Comparison of ENCODE assay signal across 13 mouse cellular contexts in the genomic region with DNA sequence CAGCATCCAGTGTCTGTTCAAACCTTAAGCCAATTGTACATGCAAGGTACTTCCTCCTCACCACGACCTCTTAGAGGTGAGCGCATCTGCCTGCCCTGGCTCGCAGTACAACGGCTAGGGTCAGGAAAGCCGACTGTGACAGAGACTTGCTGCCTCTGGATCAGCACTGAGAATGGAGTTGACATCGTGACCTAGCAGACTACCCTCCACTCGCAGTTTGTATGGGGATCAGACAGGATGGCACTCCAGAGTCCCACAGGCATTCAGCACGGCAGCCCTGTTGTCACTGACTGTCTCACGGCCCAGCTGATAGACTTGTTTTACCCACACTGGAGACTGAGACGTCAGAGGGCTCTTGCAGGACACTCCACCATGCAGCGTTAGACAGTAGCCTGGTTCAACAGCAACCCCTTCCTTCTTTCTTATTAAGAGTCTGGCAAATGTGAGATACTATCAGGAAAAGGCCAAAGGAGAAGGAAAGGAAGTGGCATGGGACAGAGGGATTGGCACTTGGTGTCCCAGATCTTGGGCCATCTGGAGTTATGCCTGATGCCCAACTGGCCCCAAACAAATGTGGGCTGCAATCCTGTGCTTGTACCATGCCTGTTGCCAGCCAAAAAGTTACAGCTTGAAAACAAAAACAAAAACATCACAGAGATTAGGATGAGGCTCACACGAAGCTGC. TPM values are rescaled to one million over a fixed set of nuclear protein-coding genes. Genes with fewer than 3 reads are reported as not detected.
A peak's percentile ranks its signal among the peaks of the same experiment; 100 is the strongest.
DNase-seq lines count a peak whose midpoint lies in the region; ATAC-seq and TF ChIP-seq lines count a peak whose summit lies in the region.
"Had no signal": no experiment of that assay in that cellular context is flagged by ENCODE, and none has a peak within 500 bp of the region (broad histone marks: within the 10 kb centered on the region; RNA-seq: fewer than 3 reads in every experiment).

No protein-coding gene starts in this region.

- no peak overlapping the region for H3K9ac ChIP-seq in hindbrain, postnatal 0 days (replicated peaks; ENCODE audit: low read length)
- H3K9ac ChIP-seq in hindbrain, embryonic 14.5 days: no peak overlapping the region
- H3K9ac ChIP-seq: lung, embryonic 15.5 days had no signal

- H3K27ac ChIP-seq in hindbrain, postnatal 0 days: 0 out of 2 replicates have a peak overlapping the region, but pooled peaks have one; percentile 20
- no peak overlapping the region for H3K27ac ChIP-seq in hindbrain, embryonic 14.5 days
- peak overlapping the region; percentile 98 for H3K27ac ChIP-seq in thymus, adult 2 months (ENCODE audit: control insufficient read depth, insufficient read depth, low read length)
- H3K27ac ChIP-seq: lung, embryonic 15.5 days; midbrain, embryonic 10.5 days had no signal

- TF ChIP-seq POLR2A in thymus, adult 2 months (IDR thresholded peaks at IDR 0.05; ENCODE audit: control insufficient read depth, extremely low read depth, insufficient read depth, low read length, poor library complexity): no peak

- H3K4me2 ChIP-seq in hindbrain, postnatal 0 days (ENCODE audit: low read depth, low read length): no peak overlapping the region
- no peak overlapping the region for H3K4me2 ChIP-seq in hindbrain, embryonic 14.5 days (replicated peaks)
- H3K4me2 ChIP-seq: lung, embryonic 15.5 days had no signal

- no peaks in the 10 kb centered on the region for H3K36me3 ChIP-seq in hindbrain, postnatal 0 days (ENCODE audit: insufficient read depth, low read length)
- no peaks in the 10 kb centered on the region for H3K36me3 ChIP-seq in hindbrain, embryonic 14.5 days (replicated peaks; ENCODE audit: control insufficient read depth, insufficient read depth)
- H3K36me3 ChIP-seq in thymus, adult 2 months (ENCODE audit: control insufficient read depth, insufficient read depth, low read length): no peaks in the 10 kb centered on the region
- H3K36me3 ChIP-seq: lung, embryonic 15.5 days had no signal

- DNase-seq in hindbrain, postnatal 0 days (ENCODE audit: low spot score): no peak
- no peak for DNase-seq in hindbrain, embryonic 14.5 days (ENCODE audit: low spot score)
- DNase-seq in A20 (ENCODE audit: low read depth, low spot score): peak; percentile 45
- peak; percentile 79 for DNase-seq in brain, adult 2 months (ENCODE audit: low read depth, low spot score)
- no peak for DNase-seq in thymus, adult 2 months
- DNase-seq in lung, postnatal 10 days: no peak
- DNase-seq in embryo, embryonic 10.5 days (ENCODE audit: low spot score): no peak
- DNase-seq: kidney, postnatal 14 days had no signal

- no peaks in the 10 kb centered on the region for H3K27me3 ChIP-seq in hindbrain, postnatal 0 days (ENCODE audit: insufficient read depth, low read length)
- H3K27me3 ChIP-seq in hindbrain, embryonic 14.5 days (ENCODE audit: control insufficient read depth, insufficient read depth, low read length): no peaks in the 10 kb centered on the region
- no peaks in the 10 kb centered on the region for H3K27me3 ChIP-seq in thymus, adult 2 months (ENCODE audit: control insufficient read depth, insufficient read depth, low read length)
- H3K27me3 ChIP-seq: lung, embryonic 15.5 days had no signal

- no peak overlapping the region for H3K4me3 ChIP-seq in hindbrain, postnatal 0 days (ENCODE audit: low read length)
- H3K4me3 ChIP-seq in hindbrain, embryonic 14.5 days (replicated peaks; ENCODE audit: low read length): no peak overlapping the region
- H3K4me3 ChIP-seq in thymus, adult 2 months (ENCODE audit: control insufficient read depth, insufficient read depth, low read length): peak overlapping the region; percentile 31
- H3K4me3 ChIP-seq: lung, embryonic 15.5 days; midbrain, embryonic 10.5 days had no signal

- peaks cover 17% of the 10 kb centered on the region for H3K4me1 ChIP-seq in hindbrain, postnatal 0 days (ENCODE audit: insufficient read depth, low read length)
- peaks cover 24% of the 10 kb centered on the region for H3K4me1 ChIP-seq in hindbrain, embryonic 14.5 days (replicated peaks; ENCODE audit: control insufficient read depth, insufficient read depth, low read length)
- H3K4me1 ChIP-seq in thymus, adult 2 months (replicated peaks; ENCODE audit: control insufficient read depth, insufficient read depth, low read length): peaks cover 68% of the 10 kb centered on the region

- no peaks in the 10 kb centered on the region for H3K9me3 ChIP-seq in hindbrain, postnatal 0 days (ENCODE audit: low read length)
- H3K9me3 ChIP-seq in hindbrain, embryonic 14.5 days (ENCODE audit: control insufficient read depth, low read length): peaks cover 4% of the 10 kb centered on the region; the same call in 1 of the 2 replicates
- H3K9me3 ChIP-seq: lung, embryonic 15.5 days had no signal

- WGBS in hindbrain, postnatal 0 days: 62% methylated on average over 12 of the region's 12 CpGs
- 73% methylated on average over 12 of the region's 12 CpGs for WGBS in hindbrain, embryonic 14.5 days
- WGBS in thymus, adult 2 months: 28% methylated on average over 12 of the region's 12 CpGs

- no peak for ATAC-seq in hindbrain, postnatal 0 days
- ATAC-seq in hindbrain, embryonic 14.5 days (ENCODE audit: low FRiP score): no peak
- ATAC-seq: CD4-positive, CD25-positive, alpha-beta regulatory T cell, adult 4 months; forebrain, embryonic 14.5 days; intestine, embryonic 16.5 days had no signal

- no peak for TF ChIP-seq CTCF in hindbrain, postnatal 0 days (IDR thresholded peaks at IDR 0.05; ENCODE audit: low read depth)
- TF ChIP-seq CTCF in thymus, adult 2 months (IDR thresholded peaks at IDR 0.05; ENCODE audit: borderline replicate concordance, control insufficient read depth, extremely low read depth, insufficient read depth, low read length, poor library complexity): no peak

RNA-seq across cellular contexts. Expression of gene Phf2, which starts 6.1 kb away (rescaled TPM):
- 24.2 and 25.0 TPM in 2 replicates for total RNA-seq in hindbrain, postnatal 0 days (2014; rRNA removed)
- 4.7 and 4.8 TPM in 2 replicates for polyA plus RNA-seq in hindbrain, postnatal 0 days (2015; fragmentation: Nextera tagmentation; extraction: Ambion mirVana)
- 10.8 and 11.2 TPM in 2 replicates for polyA plus RNA-seq in hindbrain, embryonic 14.5 days (2014; fragmentation: Nextera tagmentation; extraction: Ambion mirVana)
- 74.4 and 102 TPM in 2 replicates for polyA plus RNA-seq in thymus, adult 2 months (2012; rRNA removed)

Comparison
In these comparisons a context has a peak if more than half of its experiments do, and no peak if none do; other contexts are left out.
1. DNase-seq: peak in A20 (single experiment) and brain, adult 2 months (single experiment); none in hindbrain, postnatal 0 days (single experiment), hindbrain, embryonic 14.5 days (single experiment), thymus, adult 2 months (single experiment), lung, postnatal 10 days (single experiment) and embryo, embryonic 10.5 days (single experiment).